ENCODE assay signal across 35 mouse cellular contexts in genomic region chr3:58814191-58814590, GRCm38 (mm10). TPM values are rescaled to one million over a fixed set of nuclear protein-coding genes. Genes with fewer than 3 reads are reported as not detected.
A peak's percentile ranks its signal among the peaks of the same experiment; 100 is the strongest.
DNase-seq lines count a peak whose midpoint lies in the region; ATAC-seq and TF ChIP-seq lines count a peak whose summit lies in the region.
"Had no signal": no experiment of that assay in that cellular context is flagged by ENCODE, and none has a peak within 500 bp of the region (broad histone marks: within the 10 kb centered on the region; RNA-seq: fewer than 3 reads in every experiment).

No protein-coding gene starts in this region.

- 54% methylated on average over 3 of the region's 3 CpGs for WGBS in hindbrain, postnatal 0 days
- whole genome bisulfite sequencing in hindbrain, embryonic 10.5 days = 90% methylated on average over 3 of the region's 3 CpGs

- H3K27ac ChIP-seq in gastrocnemius, adult 2 months = no peak overlapping the region
- H3K27ac ChIP-seq in hindbrain, postnatal 0 days = no peak overlapping the region
- H3K27ac ChIP-seq in hindbrain, embryonic 10.5 days = no peak overlapping the region
- H3K27ac ChIP-seq: hindbrain, embryonic 13.5 days; left cerebral cortex, adult 2 months; limb, embryonic 13.5 days had no signal

- intact Hi-C loops in gastrocnemius, adult 2 months (cut with DNase I) = no loop called here
- intact Hi-C loops in gastrocnemius, postnatal 36 days (cut with DNase I) = no loop called here

- no peak overlapping the region for H3K4me2 ChIP-seq in hindbrain, postnatal 0 days (ENCODE audit: low read depth, low read length)
- H3K4me2 ChIP-seq: hindbrain, embryonic 13.5 days; limb, embryonic 13.5 days; liver, embryonic 11.5 days; midbrain, embryonic 11.5 days had no signal

- H3K36me3 ChIP-seq in hindbrain, postnatal 0 days (ENCODE audit: insufficient read depth, low read length) = no peaks in the 10 kb centered on the region
- H3K36me3 ChIP-seq in hindbrain, embryonic 10.5 days = no peaks in the 10 kb centered on the region
- H3K36me3 ChIP-seq: hindbrain, embryonic 13.5 days; limb, embryonic 13.5 days had no signal

- H3K9ac ChIP-seq in hindbrain, postnatal 0 days (replicated peaks; ENCODE audit: low read length) = no peak overlapping the region
- H3K9ac ChIP-seq: hindbrain, embryonic 13.5 days; limb, embryonic 13.5 days had no signal

- H3K4me1 ChIP-seq in hindbrain, postnatal 0 days (ENCODE audit: insufficient read depth, low read length) = no peaks in the 10 kb centered on the region
- peaks cover 23% of the 10 kb centered on the region for H3K4me1 ChIP-seq in hindbrain, embryonic 10.5 days (replicated peaks)

- no peak for TF ChIP-seq CTCF in gastrocnemius, adult 2 months (IDR thresholded peaks at IDR 0.05)
- TF ChIP-seq CTCF in hindbrain, postnatal 0 days (IDR thresholded peaks at IDR 0.05; ENCODE audit: low read depth) = no peak

- no peaks in the 10 kb centered on the region for H3K9me3 ChIP-seq in hindbrain, postnatal 0 days (ENCODE audit: low read length)
- H3K9me3 ChIP-seq in hindbrain, embryonic 10.5 days = no peaks in the 10 kb centered on the region
- H3K9me3 ChIP-seq: hindbrain, embryonic 13.5 days; limb, embryonic 13.5 days had no signal

- DNase-seq in adrenal gland, postnatal 10 days = peak; percentile 61
- DNase-seq in adrenal gland, adult 18-20 months (ENCODE audit: low spot score in 2 of 2) = no peak
- DNase-seq in gastrocnemius, adult 2 months = peak; percentile 26
- no peak for DNase-seq in gastrocnemius, postnatal 36 days
- peak; percentile 38 for DNase-seq in hindbrain, postnatal 0 days (ENCODE audit: low spot score)
- no peak for DNase-seq in hindbrain, embryonic 10.5 days (ENCODE audit: low spot score)
- DNase-seq: cerebellum, adult 9-11 months; kidney, postnatal 14 days; lung, postnatal 36 days; right cerebral cortex, postnatal 25 days; spleen, adult 18-20 months; thymus, postnatal 14 days had no signal

- no peaks in the 10 kb centered on the region for H3K27me3 ChIP-seq in hindbrain, postnatal 0 days (ENCODE audit: insufficient read depth, low read length)
- peaks cover 31% of the 10 kb centered on the region for H3K27me3 ChIP-seq in hindbrain, embryonic 10.5 days (ENCODE audit: insufficient read depth, poor library complexity, severe bottlenecking)
- H3K27me3 ChIP-seq: CH12.LX; limb, embryonic 13.5 days had no signal

- no peak for ATAC-seq in hindbrain, postnatal 0 days
- no peak for ATAC-seq in activated CD4-positive, CD25-positive, alpha-beta regulatory T cell, adult 4 months
- ATAC-seq: forebrain, embryonic 16.5 days; intestine, postnatal 0 days; midbrain, embryonic 16.5 days had no signal

- no peak overlapping the region for H3K4me3 ChIP-seq in gastrocnemius, adult 2 months
- H3K4me3 ChIP-seq in hindbrain, postnatal 0 days (ENCODE audit: low read length) = no peak overlapping the region
- no peak overlapping the region for H3K4me3 ChIP-seq in hindbrain, embryonic 10.5 days
- H3K4me3 ChIP-seq: erythroblast, embryonic 14.5 days; hindbrain, embryonic 13.5 days; left cerebral cortex, adult 2 months; limb, embryonic 13.5 days had no signal

RNA-seq across cellular contexts. Expression of gene Mindy4b-ps, which starts 7.9 kb away (rescaled TPM):
- not detected for total RNA-seq in adrenal gland, postnatal 10 days (2021)
- not detected for total RNA-seq in adrenal gland, adult 18-20 months (2021)
- total RNA-seq in gastrocnemius, adult 2 months (2021) = not detected
- not detected for total RNA-seq in gastrocnemius, postnatal 36 days (2021)
- not detected in 2 replicates for total RNA-seq in hindbrain, postnatal 0 days (2014; rRNA removed)
- 0.09 TPM in 1 of 2 replicates, not detected in the other for polyA plus RNA-seq in hindbrain, postnatal 0 days (2015; fragmentation: Nextera tagmentation; extraction: Ambion mirVana)
- polyA plus RNA-seq in hindbrain, embryonic 10.5 days (2016; fragmentation: Nextera tagmentation; extraction: Ambion mirVana) = not detected in 2 replicates
- not detected for polyA plus RNA-seq in activated CD4-positive, CD25-positive, alpha-beta regulatory T cell, adult 4 months (2017; shearing (Covaris generic))
- total RNA-seq: CH12.LX; ES-E14; gastrocnemius, adult 8-10 months; megakaryocyte, adult 5-6 weeks; neutrophil, adult 5-6 weeks had no signal
- polyA plus RNA-seq: C2C12; erythroblast, embryonic 14.5 days; forebrain, embryonic 16.5 days; gonadal fat pad, adult 2 months; hindbrain, embryonic 13.5 days; intestine, postnatal 0 days; kidney, embryonic 14.5 days; limb, embryonic 13.5 days; liver, embryonic 11.5 days; liver, embryonic 16.5 days; lung, embryonic 16.5 days; midbrain, embryonic 11.5 days; neural tube, embryonic 11.5 days; stomach, embryonic 16.5 days; urinary bladder, adult 2 months had no signal

Comparison
In these comparisons a context has a peak if more than half of its experiments do, and no peak if none do; other contexts are left out.
1. DNase-seq: peak in adrenal gland, postnatal 10 days (single experiment), gastrocnemius, adult 2 months (single experiment) and hindbrain, postnatal 0 days (single experiment); none in adrenal gland, adult 18-20 months (0 of 2), gastrocnemius, postnatal 36 days (0 of 2) and hindbrain, embryonic 10.5 days (single experiment).